Mouse (Mus musculus): Measurements from ENCODE around the gene Xlr4a. TPM values are rescaled to one million over a fixed set of nuclear protein-coding genes. Genes with fewer than 3 reads are reported as not detected.
"Not testable (repeated sequence)": the region's sequence is repeated elsewhere in the genome, so short reads cannot be mapped to it uniquely, and the experiment has no call there.

The Xlr4a gene
- polyA plus RNA-seq (2017; shearing (Covaris generic)): 100 to 1,000 TPM; 141 TPM

DNA sequence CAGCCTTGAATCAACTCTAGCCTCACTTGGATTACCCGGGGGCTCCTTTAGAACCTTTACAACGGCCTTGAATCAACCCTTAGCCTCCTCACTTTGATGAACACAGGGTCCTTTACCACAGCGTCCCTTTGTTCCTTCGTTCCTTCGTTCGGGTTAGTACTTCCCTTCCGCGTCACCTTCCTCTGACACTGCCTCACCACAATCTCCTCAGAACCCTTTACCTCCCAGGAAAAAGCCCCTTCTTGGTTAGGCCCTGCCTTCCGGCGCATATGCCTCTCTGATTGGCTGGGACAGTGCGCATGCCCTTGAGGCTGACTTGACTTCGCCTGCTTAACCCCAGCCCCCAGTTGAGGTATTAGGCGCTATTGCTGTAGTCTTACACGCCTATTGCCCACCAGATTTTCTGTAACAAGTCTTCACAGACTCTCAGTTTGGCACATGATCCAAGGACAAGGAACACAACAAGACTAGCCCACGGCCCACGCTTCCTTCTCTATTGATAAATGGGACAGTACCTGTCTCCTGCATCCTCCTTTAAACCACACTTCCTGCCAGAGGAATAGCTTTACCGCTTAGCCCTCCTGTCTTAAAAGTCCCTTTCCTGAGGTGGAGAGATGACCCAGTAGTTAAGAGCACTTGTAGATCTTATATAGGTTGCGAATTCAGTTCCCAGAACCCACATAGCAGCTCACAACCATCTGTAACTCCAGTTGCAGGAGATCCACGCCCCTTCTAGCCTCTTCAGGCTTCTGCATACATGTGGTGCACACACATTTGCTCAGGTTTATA lies at the start of gene Xlr4a:
TSS of gene Xlr4a (minus strand) at position 212 of the 789 bp plus-strand sequence.
- peak; percentile 63 for ATAC-seq

DNA sequence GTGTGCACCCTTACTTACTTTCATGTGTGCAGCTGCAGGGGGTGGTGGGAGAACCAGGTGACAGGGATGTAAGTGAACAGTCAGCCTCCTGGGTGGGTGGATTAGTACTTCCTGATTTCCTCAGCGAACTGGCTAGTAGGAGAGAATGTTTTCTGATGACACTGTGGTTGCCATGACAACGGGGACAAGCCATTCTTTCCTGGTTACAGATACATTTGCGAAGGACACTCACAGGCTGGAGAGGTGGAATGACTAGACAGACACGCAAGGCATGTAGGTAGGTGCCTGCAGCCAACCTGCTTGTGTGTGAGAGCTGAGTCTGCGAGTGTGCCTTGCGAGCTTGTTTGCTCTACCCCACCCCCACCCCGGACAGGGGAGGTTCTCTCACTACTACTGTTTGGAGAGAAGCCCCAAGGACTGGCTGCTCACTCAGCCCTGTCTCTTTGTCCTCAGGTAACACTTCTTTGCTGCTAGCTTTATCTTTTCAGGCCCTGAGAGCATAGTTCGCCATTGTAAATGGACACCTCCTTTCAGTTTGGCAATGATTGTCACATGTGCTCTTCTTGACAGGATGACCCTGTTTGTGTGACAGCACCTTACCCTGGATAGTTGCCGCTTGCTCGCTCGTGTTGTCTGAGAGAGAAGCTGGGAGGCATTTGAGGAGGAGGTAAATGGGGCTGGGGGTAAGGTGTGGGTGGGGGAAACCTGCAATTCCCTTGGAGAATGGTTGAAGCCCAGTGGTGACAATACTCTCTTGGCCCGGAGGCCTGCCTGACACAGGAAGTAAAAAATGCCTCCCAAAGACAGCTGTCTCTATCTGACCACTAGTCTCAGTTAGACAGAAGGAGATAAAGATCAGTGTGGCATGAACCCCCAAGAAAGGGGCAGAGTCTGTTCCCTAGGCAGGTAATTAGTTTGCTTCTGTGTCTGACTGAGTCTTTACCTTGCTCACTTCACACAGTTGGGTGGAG lies 40.9 kb upstream of the Xlr4a start:
- peak; percentile 80 for ATAC-seq

DNA sequence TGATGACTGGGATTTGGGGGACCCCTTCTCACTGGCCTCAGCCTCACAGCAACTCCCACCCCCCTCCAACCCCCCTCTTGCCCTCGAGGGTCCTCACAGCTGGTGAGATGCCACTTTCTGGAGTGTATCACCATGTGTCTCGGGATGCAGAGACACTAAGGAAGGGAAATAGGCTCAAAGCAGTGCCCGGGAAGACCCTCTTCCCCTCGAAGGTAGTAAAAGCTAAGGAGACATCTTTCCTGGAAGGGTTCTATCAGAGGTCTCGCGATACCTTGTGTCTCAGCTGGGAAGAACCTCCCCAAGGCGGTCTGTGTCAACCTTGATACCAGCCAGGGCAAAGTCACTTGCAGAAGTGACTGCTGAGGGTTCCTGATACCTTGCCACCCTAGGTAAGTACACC lies 34.5 kb upstream of the Xlr4a start, which contains the start of gene Gm14685:
TSS of gene Gm14685 (plus strand) at position 301 of the 400 bp plus-strand sequence.
- ATAC-seq: not testable (repeated sequence)

DNA sequence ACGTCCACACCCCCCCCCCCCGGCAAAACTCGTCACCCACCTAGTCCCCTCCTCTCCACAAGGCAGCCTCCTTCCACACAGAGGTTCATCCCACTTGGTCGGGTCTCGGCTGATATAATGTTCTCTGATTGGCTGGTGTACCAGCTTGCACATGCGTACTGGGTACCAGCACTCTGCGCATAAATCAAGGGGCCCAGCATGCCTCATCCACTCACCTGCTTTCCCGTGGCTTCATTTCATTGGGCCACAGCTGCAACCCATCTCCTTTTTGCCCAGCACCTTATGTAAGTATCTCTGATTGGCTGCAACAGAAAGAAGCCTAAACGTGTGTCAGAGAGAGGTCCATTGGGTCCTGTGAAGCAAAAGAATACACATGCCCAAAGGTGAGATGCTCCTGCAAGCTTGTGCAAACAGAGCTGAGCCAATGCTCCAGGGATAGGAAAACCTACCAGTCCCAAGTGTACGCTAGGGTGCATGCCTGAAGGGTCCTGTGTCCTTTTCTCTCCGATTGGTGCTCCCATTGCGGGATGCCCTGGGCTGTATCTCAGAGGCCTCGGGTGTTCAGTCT lies 14.7 kb upstream of the Xlr4a start, which contains the start of gene Xlr3a:
TSS of gene Xlr3a (minus strand) at position 155 of the 568 bp plus-strand sequence.
- not testable (repeated sequence) for ATAC-seq

DNA sequence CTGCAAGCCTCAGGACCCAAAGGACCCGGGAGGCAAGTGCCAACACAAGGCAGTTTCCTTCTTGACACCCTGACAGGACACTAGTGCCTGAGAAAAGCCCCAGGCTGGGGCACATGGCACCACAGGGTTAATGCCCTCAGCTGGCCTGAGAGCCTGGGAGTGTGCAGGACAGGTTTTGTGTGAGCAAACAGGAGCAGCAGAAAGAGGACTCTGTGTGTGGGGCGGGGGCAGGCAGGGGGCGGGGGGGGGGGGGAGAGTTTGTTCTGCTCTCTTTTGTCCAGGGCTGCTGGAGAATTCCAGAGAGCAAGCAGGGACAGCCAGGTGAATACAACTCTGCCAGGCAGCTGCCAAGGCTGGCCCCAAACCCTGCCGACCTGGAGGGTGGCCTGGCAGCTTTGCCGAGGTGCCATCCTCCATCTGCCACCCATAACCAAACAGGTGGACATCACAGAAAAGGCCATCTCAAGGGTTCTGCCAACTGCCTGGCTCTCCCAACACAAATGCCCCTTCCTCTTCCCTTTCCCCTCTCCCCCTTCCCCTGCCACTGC lies 15.4 kb downstream of the Xlr4a start:
- not testable (repeated sequence) for ATAC-seq

DNA sequence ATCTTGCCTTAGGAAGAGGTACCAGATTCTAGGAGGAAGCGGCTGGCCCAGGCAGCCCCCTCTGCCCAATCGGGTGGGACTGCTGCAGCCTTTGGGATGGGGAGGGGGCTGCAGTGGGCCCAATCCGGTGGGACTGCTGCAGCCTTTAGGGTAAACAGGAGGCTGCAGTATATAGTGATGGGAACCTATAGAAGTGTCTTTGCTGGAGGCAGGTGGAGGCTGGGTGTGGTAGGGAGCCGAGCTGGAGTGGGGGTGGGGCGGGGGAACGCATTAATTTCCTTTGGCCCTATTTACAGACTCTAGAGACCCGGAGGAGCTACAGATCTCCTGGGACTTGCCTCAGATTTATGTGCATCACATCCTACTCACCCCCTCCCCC lies 17.9 kb downstream of the Xlr4a start, which contains the start of gene Pnma3:
TSS of gene Pnma3 (plus strand) at position 373 of the 379 bp plus-strand sequence.
- no peak for ATAC-seq

DNA sequence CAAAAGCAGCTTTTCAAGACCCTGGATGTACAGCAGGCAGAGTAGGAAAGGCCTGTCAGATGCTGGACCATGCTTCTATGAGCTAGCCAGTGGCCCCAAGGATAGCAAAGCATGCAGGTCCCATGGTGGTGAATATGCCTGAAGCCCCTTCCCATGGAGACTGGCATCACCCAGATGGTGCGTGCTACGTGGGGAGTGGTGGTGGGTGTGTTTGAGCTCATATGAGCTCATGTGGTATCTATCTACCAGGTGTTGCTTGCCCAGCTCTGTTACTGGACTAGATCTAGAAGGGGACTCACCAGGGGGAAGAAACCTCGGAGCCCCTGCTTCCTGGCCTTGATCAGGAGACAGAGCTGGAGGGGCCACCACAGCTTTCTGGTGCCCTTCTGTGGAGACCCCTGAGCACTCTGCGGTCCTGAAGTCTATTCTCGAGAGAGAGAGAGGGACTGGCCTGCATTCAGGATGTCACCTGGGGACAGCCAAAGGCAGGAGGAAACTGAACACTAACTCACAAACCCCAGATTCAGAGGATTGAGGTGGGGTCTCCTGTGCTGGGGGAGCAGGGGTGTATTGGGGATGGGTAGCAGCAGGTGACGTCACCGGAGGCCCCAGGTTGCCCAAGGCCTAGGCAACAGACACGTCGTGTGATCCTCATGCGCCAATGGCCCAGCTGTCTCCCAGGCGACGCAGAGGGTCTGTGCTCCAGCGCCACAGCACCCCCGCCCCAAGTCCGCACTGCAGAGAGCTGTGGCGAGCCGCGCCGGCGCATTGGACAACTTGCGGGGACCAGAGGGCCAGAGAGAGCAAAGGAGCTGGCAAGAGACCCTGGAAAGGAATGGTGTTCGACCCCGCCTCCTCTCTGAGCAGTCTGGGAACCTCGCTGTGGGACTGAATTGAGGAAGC lies 18.5 kb downstream of the Xlr4a start:
- ATAC-seq: no peak

DNA sequence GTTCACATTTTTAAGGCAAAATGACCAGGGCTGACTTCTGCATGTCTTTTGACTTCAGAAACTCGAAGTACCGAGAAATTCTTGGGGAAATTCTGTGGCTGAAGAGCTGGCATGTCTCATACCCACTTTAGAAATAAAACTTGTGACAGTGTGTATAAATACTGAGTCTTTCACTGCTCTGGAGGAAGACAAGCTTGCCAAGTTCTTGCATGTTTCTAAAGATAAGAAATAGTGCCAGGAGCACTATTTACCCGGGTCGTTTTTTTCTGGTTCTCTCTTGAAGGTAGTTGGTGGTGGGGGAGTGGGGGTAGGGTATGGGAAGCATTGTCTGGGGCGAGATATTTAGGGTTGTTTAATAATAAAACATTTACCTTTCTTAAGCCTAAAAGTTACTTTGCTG lies 20.0 kb downstream of the Xlr4a start:
- no peak for ATAC-seq

DNA sequence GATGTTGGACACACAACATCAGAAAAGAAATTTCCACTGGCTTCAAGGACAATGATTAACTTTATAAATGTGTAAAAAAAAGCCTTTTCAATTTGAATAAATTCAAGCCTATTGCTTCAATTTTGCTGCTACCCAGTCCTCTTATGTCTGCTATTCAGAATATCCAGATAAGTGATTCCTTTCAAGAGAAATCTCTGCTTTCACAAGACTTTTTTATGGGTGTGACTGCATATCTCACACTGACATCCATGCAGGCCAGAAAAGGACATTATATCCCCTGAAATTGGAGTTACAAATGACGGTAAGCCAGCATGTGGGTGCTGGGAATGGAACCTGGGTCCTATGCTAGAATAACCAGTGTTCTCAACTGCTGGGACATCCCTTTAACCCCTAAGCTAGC lies 20.8 kb downstream of the Xlr4a start:
- no peak for ATAC-seq

DNA sequence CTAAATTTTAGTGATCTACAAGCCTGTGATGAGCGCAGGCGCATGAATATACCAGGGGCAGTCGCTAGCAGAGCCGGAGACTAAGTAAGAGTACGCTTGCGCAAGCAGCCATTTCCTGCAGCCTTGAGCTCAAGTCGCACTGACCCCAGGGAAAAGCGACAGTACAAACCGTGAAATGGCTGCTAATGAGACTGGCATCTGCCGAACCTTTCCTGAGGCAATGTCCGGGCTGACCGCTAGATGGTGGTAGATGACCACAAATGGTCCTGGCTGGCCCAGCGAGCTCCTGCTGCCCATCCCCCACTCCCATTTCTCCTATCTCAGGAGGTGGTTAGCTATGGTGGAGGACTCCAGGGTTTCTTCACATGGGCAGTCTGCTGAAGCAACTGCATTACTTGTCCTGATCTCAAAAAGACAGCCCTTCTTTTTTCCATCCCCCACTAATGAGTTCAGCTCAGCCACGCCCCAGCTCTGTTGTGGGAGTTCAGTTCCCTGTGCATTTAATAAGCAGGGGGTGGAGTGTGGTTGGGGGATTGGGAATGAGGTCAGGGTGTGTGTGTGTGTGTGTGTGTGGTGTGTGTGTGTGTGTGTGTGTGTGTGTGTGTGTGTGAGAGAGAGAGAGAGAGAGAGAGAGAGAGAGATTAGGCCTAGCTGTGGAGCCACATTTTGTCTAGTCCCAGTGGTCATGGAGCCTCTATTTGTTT lies 28.3 kb downstream of the Xlr4a start:
- peak; percentile 94 for ATAC-seq

DNA sequence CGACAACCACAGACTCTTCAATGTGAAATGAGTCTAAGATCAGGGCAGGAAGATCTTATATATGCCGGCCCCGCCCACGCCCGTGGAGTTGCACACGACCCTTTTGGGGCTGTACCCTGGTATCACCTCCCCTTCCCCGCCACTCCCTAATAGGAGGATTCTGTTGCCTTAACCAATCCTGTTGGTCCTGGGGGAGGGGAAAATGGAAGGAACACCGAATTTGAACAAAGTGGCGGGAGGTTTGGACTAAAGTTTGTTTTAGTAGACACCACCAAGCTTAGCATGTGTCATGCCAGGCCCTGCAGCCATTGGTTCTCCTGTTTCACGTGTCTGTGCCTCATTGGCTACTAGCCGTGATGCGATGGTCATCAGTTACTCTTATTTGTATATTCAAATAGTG lies 42.6 kb downstream of the Xlr4a start:
- no peak for ATAC-seq

DNA sequence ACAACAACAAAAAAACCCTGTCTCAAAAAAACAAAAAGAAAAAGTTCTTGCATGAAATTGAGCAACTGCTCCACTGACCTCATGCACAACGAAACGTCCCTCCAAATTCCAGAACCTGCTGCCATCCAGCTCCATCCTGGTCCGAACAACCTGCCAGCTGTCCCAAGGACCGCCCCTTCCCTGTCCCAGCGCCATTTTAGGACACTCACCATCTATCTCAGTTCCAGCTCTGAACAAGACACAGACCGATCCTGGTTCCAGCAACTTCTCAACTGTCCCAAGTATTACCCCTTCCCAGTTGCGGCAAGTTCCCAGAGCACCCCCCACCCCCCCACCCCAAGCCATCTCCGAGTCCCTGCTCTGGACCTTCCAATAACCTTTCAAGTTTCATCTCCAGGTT lies 43.4 kb downstream of the Xlr4a start:
- ATAC-seq: no peak

DNA sequence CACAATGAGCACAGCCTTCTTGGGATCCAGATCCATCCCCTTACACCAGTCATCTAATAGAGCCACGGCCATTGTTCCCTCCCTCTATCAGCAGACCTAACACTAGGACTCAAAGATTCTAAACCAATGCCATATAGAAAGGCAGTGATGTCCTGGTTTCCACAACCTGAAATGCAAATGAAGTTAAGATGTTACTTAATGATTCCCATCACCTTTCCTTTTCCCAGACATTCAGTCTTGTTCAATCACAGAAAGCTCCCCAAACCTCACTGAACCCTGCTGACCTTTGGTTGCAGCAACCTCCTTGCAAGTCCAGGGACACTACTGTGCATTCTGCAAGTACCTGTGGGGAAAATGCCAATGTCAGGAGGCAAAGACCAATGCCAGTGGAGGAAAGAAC lies 45.3 kb downstream of the Xlr4a start, which contains the start of gene Pnma5:
TSS of gene Pnma5 (minus strand) at position 101 of the 400 bp plus-strand sequence.
- no peak for ATAC-seq

Other genes starting within 250 kb of the Xlr4a start
- gene Cetn2, start 164.1 kb downstream of the Xlr4a start, polyA plus RNA-seq (2017; shearing (Covaris generic)): 100 to 1,000 TPM; 137 to 148 TPM
- gene Nsdhl, start 163.9 kb downstream of the Xlr4a start, polyA plus RNA-seq (2017; shearing (Covaris generic)): 10 to 100 TPM; 21.1 to 31.2 TPM
- not detected for gene Zfp185, start 95.1 kb downstream of the Xlr4a start, polyA plus RNA-seq (2017; shearing (Covaris generic))
- gene Pnma5, start 45.4 kb downstream of the Xlr4a start, polyA plus RNA-seq (2017; shearing (Covaris generic)): not detected
- not detected for gene Pnma3, start 17.7 kb downstream of the Xlr4a start, polyA plus RNA-seq (2017; shearing (Covaris generic))
- under 1 TPM in 1 of 2 experiments, not detected in 1; 0.79 TPM for gene Xlr3a, start 14.6 kb upstream of the Xlr4a start, polyA plus RNA-seq (2017; shearing (Covaris generic))
- gene Gm14685, start 34.6 kb upstream of the Xlr4a start, polyA plus RNA-seq (2017; shearing (Covaris generic)): not detected
- gene Xlr5b, start 66.3 kb upstream of the Xlr4a start, polyA plus RNA-seq (2017; shearing (Covaris generic)): not detected
- gene DXBay18, start 67.0 kb upstream of the Xlr4a start, polyA plus RNA-seq (2017; shearing (Covaris generic)): not detected
- not detected for gene Spin2d, start 94.5 kb upstream of the Xlr4a start, polyA plus RNA-seq (2017; shearing (Covaris generic))
- gene Xlr3b, start 109.7 kb upstream of the Xlr4a start, polyA plus RNA-seq (2017; shearing (Covaris generic)): 10 to 100 TPM; 12.5 to 22.5 TPM
- 100 to 1,000 TPM; 164 to 182 TPM for gene Xlr4b, start 131.9 kb upstream of the Xlr4a start, polyA plus RNA-seq (2017; shearing (Covaris generic))
- gene F8a, start 145.8 kb upstream of the Xlr4a start, polyA plus RNA-seq (2017; shearing (Covaris generic)): 1 to 10 TPM in 1 of 2 experiments, under 1 TPM in 1; 0.47 to 1.6 TPM
- gene Xlr4c, start 160.7 kb upstream of the Xlr4a start, polyA plus RNA-seq (2017; shearing (Covaris generic)): 100 to 1,000 TPM; 102 to 135 TPM
- not detected for gene Xlr3c, start 182.9 kb upstream of the Xlr4a start, polyA plus RNA-seq (2017; shearing (Covaris generic))
- gene Xlr5a, start 210.5 kb upstream of the Xlr4a start, polyA plus RNA-seq (2017; shearing (Covaris generic)): not detected
- gene Xlr5c, start 210.5 kb upstream of the Xlr4a start, polyA plus RNA-seq (2017; shearing (Covaris generic)): under 1 TPM in 1 of 2 experiments, not detected in 1; 0.26 TPM

All from CD4-positive, CD25-positive, alpha-beta regulatory T cell, adult 4 months (primary cell).